Mouse (Mus musculus): Measurements from ENCODE around the gene Bcas1.

The Bcas1 gene

DNA sequence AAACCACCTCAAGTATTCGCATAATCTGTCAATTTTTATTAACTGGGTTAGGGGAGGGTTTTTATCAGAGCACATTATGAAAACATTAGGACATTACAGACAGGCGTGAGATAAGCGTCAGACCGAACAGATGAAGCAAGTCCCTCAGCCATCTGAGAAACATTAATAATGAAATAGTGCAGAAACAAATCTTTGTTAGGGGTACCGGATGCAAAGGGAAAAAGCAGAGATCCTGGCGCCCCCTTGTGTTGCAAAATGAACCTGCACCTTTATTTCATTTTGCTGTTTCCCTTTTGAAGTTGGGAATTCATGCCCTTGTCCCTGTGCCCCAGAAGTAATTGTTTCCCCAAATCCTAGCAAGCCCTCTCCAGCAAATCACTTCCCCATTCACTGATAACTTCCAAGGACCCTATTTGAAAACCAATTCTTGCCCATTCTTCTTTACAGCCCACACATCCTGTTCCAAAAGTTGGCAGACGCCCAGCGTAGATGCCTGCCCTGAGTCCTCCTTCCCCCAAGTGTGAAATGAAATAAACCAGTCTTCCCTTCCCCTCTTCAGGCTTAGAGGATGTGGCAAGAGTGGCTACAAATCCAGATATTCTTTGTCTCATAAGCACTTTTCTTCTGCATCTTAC is 80.4 kb downstream of the Bcas1 start:
- peak in 1 of 2 experiments; percentile 69 for DNase-seq

DNA sequence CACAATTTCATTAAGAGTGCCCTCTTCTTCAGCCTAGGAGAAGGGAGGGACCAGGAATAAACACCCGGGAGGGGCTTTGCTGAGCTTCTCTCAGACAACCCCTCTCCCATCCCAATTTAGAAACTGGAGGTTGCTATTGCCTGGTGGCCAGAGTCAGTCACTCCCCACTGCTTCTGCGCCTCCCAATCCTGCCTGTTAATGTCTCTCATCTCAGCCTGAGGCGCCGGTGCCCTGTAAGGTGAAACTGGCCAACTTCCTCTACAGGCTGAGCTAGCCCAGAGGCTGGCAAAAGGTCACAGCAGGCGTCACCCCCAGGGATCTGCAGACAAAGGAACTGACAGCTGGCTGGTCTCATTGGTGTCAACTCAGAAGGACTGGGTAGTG is 82.2 kb downstream of the Bcas1 start:
- DNase-seq, result peak; percentile 44 to 65

DNA sequence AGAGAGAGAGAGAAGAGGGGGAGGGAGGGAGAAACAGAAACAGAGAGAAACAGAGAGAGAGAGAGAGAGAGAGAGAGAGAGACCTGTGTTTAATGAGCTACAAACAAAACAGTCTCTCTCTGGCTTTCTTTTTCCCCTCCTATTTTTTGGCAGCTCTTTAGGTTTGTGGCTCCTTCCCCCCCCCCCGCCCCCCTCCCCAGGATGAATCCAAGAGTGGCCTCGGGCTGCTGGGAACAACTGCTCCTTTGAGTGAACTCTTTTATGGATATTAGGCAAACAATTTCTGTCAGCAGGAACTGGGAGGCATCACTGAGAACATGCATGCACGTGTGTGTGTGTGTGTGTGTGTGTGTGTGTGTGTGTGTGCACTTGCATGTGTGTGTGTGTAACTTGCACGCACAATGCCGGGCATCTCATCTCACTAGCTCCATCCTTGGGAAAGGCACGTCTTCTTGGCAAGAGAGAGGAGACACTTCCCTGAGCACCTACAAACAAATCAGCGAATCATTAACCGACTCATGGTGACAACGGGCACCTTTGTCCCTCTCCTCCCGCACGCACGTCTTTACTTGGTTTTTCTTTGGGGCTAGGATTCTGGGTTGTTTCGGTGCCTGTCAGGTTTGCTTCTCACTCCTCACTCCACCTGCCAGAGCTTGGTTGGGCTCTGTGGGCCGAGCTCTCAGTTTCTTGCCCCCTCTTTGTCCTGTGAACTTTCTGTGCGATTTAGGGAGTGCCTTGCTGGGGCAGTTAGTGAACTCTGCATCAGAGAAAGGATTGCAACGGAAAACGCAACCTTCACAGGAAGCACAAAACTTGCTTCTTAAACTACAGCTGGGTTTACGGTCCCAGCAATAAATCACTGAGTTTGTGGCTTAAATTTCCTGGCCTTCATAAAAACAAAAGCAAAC is 82.9 kb downstream of the Bcas1 start:
- no peak for DNase-seq

DNA sequence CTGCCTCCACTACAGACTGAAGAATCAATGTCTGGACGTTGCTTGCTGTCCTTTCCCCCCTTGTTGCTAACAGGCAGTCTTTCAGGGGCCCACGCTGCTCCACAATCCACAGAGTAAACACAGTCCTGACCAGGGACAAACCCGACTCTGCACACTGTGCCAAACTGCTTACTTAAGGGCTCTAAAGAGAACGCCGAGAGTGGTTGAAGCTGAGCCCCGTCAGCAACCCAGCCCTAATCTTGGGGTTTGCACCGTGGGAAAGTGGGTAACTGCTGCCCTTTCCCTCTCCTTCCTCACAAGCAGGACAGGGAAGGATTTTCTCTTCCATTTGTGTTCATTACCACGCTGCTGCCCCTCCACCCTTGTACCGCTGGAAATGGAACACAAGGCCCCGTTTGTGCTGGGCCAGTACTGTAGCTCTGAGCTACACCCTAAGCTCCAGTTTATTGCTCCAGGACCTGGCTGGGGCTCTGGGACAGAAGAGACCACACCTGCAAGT is 83.8 kb downstream of the Bcas1 start:
- no peak for DNase-seq

GRCm38 (mm10) chr2:170343133-170343818 is 84.4 kb downstream of the Bcas1 start:
- DNase-seq, result peak; percentile 81 to 88

- DNase-seq, result no peak
These were observed 85.3 kb downstream of the Bcas1 start for GRCm38 (mm10) chr2:170342312-170342830.

GRCm38 (mm10) chr2:170341179-170341578 is 86.5 kb downstream of the Bcas1 start:
- no peak for DNase-seq

DNA sequence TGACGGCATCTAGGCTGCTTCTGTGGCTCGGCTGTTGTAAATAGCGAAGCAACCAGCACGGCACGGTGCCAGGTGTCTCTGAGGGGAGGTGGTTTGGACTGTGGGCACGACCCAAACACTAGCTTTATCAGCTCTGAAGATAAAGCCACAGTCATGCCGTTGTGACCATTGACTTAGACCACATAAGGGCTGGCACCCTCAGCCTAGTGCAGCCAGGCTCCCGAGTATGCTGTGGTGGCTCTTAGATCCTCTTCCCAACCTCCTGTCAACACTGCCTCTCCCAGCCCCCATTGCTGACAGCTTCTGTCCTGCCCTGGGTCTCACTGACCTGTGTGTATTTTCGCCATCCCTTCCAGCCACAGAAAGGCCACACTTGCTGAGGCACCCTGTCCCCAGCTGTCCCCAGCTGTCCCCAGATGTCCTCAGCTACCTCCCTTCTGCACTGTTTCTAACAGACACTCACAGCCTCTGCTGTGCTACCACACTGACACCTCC is 91.3 kb downstream of the Bcas1 start:
- no peak for DNase-seq

GRCm38 (mm10) chr2:170335168-170335567 is 92.5 kb downstream of the Bcas1 start:
- DNase-seq, result peak; percentile 34 to 60

GRCm38 (mm10) chr2:170331870-170332269 is 95.8 kb downstream of the Bcas1 start:
- DNase-seq, result no peak

DNA sequence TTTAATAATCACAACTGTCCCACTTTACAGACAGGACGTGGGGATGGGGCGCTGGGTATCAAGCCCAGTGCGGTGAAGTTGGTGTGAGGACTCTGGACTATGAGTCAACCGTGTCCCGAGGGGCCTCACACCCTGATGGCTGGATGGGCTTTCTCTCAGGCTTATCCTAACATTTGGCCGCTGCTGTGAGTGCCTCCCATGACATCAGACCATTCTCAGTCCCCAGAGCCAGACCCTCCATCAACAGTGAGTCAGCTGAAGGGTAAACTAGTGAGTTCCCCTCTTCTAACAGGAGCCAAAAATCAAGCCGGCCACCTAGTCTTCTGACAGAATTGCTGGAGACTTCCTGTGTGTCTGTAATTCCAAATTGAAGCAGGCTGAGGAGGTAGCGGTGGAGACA is 97.2 kb downstream of the Bcas1 start:
- DNase-seq, result no peak

- no peak for DNase-seq
These were observed 97.7 kb downstream of the Bcas1 start for GRCm38 (mm10) chr2:170329921-170330320.

DNA sequence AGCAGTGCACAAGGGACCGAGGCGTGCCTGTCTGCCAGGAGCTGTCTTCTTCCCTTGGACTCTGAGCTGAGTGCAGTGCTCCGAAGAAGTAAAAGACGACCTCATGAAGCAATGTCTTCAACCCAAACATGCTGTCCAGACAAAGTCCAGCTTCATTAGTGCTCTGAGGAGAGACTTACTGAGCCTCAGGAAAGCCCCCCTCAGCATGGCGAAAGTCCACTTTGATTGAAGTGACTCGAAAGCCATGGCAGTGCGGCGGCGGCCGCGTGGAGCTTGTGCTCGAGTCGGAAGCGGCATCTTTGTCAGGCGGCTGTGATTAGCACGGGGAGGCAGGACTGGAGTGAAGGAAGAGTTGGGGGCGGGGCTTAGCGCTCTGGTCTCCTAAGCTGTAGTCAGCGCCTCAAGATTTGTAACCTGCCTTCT is 103.7 kb downstream of the Bcas1 start:
- peak; percentile 81 for DNase-seq

DNA sequence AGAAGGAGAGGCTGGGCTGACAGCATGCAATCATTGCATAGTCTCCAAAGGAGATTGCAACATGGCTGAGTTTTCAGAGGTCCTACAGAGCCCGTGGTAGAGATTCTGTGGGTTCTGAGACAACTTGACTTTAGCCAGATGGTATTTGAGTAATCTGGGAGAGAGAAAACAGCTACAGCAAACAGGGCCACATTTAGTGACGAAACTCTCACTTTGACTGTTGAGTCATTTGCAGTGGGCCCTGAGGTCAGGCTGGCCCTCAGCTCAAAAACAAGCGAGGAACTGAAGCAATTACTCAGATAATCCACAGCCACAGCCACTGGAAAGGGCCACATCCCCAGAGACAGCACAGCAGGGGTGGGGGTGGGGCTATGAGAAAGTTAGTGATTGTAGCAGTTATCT is 105.6 kb downstream of the Bcas1 start:
- DNase-seq, result no peak

- no peak for DNase-seq
These were observed 106.1 kb downstream of the Bcas1 start for GRCm38 (mm10) chr2:170321579-170321978.

- no peak for DNase-seq
These were observed 107.8 kb downstream of the Bcas1 start for GRCm38 (mm10) chr2:170319533-170320463.

GRCm38 (mm10) chr2:170318713-170319532 is 108.7 kb downstream of the Bcas1 start:
- DNase-seq, result peak; percentile 89 to 95

GRCm38 (mm10) chr2:170316774-170317173 is 110.9 kb downstream of the Bcas1 start:
- no peak for DNase-seq

DNA sequence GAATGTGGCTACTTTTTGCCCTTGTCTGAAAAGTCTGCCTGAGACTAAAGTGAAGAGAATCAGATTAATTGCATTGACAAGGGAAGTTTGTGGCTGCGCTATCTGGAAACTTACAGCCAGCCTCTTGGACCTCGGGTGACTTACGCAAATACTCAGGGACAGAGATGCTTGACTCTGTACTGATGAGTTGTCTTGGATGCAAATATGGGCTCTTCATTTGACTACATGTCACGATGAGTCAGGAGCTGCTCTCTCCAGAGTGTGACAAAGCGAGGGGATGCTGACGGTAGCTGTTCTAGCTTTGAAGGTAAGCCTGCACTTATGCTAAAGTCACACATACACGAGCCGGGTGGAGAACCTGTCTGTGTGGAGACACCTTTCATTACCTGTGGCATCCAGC is 111.3 kb downstream of the Bcas1 start:
- DNase-seq, result no peak

GRCm38 (mm10) chr2:170310988-170311359 is 116.7 kb downstream of the Bcas1 start:
- no peak for DNase-seq

Data from kidney, postnatal 25 days (tissue).